Mouse (Mus musculus): ENCODE results near the gene Cacna2d2.
A peak's percentile ranks its signal among the peaks of the same experiment; 100 is the strongest.

Gene Cacna2d2

GRCm38 (mm10) chr9:107399491-107399971 is at the start of gene Cacna2d2:
Gene Cacna2d2 (plus strand): TSS chr9:107399612.
- peak; percentile 90 for DNase-seq

DNA sequence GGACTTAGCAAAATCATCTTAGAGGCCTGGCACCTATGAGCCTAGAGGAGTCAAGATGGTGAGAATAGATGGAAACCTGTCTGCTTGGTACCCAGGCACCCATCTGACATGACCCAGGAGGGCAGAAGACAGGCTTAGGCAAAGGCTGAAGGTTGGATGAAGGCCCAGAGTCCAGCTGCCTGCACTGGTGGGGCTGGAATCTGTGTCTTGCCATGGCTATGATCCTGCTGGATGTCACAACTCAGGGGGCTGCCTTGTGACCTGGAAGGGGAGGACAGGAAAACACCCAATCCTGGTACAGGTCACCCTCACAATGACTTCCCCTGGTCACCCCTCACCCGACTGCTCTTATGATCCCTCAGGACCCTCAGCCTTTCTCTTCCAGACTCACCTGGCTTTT is 44.6 kb upstream of the Cacna2d2 start:
- peak; percentile 57 for DNase-seq

DNA sequence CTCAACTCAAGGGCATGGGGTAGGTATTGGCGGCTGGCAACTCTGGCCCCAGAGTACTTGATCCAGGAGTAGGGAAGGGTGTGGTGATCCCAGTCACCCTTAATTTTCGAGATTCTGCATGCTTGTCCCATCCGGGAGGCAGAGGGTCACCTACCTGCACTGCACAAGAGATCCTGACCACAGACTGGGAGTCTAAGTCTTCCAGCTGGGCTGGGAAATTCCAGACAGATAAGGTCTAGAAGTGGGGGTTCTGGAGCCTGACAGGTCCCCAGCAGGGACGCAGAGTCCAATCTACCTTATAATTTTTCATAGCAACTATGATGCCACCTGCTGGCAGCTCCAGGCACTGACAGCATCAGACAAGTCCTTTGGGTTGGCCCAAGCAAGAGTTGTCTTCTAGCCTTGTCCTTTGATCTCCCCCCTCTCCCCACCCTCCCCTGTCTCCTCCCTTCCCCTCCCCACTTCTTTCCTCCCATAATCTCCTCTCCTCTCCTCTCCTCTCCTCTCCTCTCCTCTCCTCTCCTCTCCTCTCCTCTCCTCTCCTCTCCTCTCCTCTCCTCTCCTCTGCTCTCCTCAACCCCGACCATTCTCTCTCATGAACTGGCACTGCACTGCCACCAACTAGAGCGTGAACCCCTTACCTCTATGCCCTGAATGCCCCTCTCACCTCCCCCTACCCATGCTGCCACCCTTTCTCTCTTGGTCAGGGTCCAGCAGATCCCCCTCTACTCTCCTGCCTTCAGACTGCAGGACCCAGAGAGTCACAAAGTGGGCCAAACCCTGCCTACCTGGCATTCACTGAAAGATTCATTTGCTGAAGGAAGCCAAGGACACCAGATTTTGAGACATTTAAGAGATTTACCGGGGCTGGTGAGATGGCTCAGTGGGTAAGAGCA is 43.3 kb upstream of the Cacna2d2 start:
- DNase-seq, result peak; percentile 86

- peak; percentile 84 for DNase-seq
Observed at GRCm38 (mm10) chr9:107357651-107358050, 41.8 kb upstream of the Cacna2d2 start.

DNA sequence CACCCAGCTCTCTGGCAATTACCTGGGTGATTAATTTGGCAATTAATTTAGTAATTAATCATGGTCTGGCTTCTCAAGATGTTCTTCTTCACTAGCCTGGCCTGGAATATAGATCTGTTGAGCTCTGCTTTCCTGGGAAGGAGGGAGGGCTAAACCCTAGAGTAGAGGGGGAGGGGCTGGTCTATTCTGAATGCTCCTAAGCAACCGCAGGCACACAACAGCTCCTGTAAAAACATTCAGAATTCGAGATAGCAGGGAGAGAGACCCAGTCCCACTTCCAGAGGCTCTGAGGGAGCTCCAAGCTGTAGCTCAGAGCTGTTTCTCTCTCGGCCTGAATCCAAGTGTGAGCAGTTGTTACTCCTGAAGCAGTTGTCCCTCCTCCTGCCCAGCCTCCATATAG is 38.4 kb upstream of the Cacna2d2 start:
- DNase-seq, result peak; percentile 16

DNA sequence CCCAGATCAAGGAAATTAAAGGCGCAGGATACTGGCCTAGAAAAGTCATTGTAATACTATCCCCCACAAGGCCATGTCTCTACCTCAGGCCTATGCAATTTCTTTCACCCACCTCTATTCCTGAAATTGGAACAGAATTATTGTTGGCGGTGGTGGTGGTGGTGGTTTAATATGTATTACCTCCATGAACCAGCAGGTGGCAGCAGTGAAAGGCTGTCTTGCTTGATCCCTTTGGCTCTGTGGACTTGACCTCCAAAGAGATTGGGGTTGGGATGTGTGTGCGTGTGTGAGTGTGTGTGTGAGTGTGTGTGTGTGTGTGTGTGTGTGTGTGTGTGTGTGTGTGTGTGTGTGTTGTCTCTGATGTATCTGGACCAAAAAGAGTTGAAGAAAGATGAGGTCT is 32.8 kb upstream of the Cacna2d2 start:
- peak; percentile 65 for DNase-seq

- DNase-seq, result peak; percentile 11
Observed at GRCm38 (mm10) chr9:107368302-107368701, 31.1 kb upstream of the Cacna2d2 start.

- DNase-seq, result no peak
Observed at GRCm38 (mm10) chr9:107369270-107370105, 29.9 kb upstream of the Cacna2d2 start.

DNA sequence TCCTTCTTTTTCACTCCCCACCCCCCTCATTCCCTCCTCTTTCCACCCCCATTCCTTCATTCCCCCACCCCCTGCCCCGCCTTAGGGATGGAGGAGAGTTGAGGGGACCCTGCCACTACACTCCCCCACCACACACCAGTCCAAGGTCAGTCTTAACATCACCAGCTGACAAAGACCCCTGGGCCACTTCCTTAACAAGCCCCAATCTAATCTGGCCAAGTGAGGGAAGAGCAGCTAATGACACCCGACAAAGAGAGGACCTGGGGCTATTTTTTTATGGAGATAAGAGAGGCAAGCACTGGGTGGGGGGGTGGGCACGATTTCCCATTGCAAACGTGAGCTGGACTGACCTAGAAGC is 29.3 kb upstream of the Cacna2d2 start:
- DNase-seq, result no peak

DNA sequence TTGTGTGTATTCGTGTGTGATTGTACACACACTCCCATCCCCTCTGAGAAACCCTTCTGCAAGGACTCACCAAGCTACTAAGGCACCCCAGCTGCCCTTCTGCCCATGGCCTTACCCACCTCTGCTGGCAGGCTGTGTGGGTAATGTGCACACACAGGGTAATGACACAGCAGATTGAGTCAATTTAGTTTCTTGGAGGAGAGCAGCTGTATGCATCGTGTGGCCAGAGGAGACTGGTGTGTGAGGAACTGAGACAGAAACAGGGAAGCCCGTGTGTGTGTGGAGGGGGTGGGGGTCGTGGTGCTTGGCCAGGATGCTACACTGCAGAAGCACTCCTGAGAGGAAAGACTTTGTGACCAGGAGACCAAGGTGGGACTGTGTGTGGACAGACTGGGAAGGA is 27.0 kb upstream of the Cacna2d2 start:
- no peak for DNase-seq

DNA sequence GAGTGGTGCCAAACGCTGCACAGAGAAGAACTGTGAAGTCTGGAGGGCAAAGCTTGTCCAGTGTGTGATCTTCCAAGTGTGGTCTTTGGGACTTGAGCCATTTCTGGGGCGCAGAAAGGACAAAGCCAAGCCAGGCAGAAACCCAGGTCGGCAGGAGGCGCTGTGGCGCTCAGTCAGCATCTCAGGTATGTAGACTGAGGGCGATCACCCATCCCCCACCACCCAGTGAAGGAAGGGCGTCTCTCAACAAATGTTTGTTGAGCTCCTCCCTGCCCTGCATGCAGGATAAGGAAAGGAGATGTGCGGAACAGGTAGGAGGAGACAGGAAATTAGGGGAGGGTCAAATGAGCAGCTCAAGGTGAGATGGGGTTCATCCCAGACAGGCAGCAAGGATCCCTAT is 24.8 kb upstream of the Cacna2d2 start:
- peak; percentile 44 for DNase-seq

GRCm38 (mm10) chr9:107375451-107375850 is 24.0 kb upstream of the Cacna2d2 start:
- DNase-seq, result peak; percentile 9

DNA sequence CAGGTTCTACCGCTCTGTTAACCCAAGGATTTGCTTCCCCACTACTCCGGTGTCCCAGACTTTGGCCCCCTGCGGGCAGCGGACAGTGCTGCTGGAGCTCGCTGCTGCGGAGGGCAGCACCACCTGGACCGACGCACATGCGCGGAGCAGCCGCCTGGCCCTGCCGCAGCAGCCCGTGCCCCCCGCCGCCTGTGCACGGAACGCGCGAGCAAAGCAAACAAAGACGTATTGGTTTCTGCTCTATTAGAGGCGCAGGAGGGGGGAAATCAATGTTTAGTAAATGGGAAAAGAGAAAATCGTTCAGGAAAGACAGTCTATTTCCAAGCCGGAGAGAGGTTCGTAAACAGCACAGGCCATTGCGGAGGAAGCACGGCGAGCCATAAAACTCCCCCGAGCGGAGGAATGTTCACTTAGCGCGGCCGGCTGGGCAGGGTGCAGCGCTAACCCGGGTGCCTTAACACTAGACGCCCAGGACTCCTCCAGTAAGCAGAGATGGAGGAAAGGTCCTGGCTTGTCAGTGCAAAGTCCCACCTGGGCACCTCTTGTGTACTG is 21.4 kb upstream of the Cacna2d2 start:
- DNase-seq, result peak; percentile 75

GRCm38 (mm10) chr9:107381723-107382122 is 17.7 kb upstream of the Cacna2d2 start:
- no peak for DNase-seq

DNA sequence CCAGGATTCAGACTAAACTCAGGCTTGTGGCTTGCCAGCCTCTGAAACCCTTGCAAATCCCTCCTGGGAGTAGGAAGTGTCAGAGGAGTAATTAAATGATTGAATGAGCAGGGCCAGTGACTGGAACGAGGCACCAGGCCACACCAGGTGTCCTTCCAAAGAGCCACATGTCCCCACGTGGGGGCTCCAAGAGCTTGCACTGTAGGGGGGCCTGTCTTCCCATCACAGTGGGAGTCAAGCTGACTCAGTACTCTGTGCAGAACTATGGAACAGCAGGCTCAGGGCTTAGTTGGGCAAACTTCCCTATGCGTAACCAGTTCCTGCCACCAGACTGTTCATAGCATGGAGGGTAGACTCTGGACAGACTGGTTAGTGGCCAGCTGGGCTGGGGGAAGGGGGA is 15.0 kb upstream of the Cacna2d2 start:
- peak; percentile 75 for DNase-seq

GRCm38 (mm10) chr9:107386722-107387121 is 12.7 kb upstream of the Cacna2d2 start:
- DNase-seq, result peak; percentile 60

DNA sequence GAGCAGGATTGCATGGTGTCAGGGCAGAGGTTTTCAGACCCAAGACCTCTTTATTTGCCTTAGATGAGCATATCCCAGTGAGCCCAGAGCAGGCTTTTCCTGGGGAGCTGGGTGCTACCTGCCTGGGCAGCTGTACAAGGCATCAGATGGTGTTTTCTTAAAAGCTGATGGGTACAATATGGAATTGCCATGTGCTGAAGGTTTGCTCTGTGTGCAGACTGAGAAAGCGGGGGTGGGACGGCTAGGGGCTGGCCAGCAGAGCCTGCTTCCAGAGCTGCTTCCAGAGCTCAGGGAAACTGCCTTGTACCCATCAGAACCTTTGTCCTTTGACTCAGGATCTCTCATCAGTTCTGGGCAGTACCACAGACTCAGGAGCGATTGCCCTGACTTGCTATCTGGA is 11.7 kb upstream of the Cacna2d2 start:
- no peak for DNase-seq

GRCm38 (mm10) chr9:107388263-107388662 is 11.1 kb upstream of the Cacna2d2 start:
- no peak for DNase-seq

GRCm38 (mm10) chr9:107396397-107396796 is 3.0 kb upstream of the Cacna2d2 start:
- DNase-seq, result no peak

- peak; percentile 58 for DNase-seq
Observed at GRCm38 (mm10) chr9:107398968-107399367, 444 bp upstream of the Cacna2d2 start.

- DNase-seq, result peak; percentile 74
Observed at GRCm38 (mm10) chr9:107400060-107400511, 674 bp downstream of the Cacna2d2 start.

DNA sequence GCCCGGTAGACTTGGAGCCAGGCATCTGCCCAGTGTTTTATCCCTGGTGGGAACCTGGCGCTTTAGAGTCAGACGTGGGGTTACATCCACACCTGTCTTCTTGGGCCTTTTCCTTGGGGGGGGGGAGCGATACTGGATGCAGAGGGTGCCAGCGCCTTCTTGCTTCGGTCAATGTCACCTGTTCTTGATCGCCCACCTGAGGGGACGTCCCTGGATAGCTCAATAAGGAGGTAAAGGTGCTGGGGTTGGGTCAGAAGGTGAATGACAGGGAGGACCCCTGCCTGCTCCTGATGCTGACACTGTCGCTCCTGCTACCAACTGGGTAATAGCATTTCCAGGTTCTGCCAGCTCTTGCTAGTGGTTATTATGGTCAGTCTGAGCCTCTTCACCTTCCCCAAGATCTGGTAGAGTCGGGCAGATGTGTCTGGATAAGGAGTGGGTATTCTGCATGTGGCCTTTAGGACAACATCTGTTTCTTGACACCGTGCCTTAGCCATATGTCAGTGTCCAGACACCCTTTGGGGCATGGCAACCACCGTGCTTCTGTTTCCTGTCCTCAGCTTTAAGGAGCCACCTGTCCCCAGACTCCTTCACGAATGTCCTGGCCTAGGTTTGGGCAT is 1.4 kb downstream of the Cacna2d2 start:
- DNase-seq, result peak; percentile 56

- no peak for DNase-seq
Observed at GRCm38 (mm10) chr9:107403116-107403515, 3.7 kb downstream of the Cacna2d2 start.
